ENCODE assay signal across 14 mouse cellular contexts in genomic region chr9:66080804-66081459, GRCm38 (mm10).
"Had no signal": no experiment of that assay in that cellular context is flagged by ENCODE, and none has a peak within 500 bp of the region (broad histone marks: within the 10 kb centered on the region; RNA-seq: fewer than 3 reads in every experiment).

No protein-coding gene starts in this region.

- H3K36me3 ChIP-seq: liver, embryonic 13.5 days had no signal

- H3K9ac ChIP-seq: limb, embryonic 12.5 days; liver, embryonic 13.5 days; liver, postnatal 0 days had no signal

- H3K27ac ChIP-seq: hindbrain, postnatal 0 days; limb, embryonic 12.5 days; liver, embryonic 13.5 days; midbrain, embryonic 10.5 days had no signal

- H3K4me3 ChIP-seq: limb, embryonic 12.5 days; liver, embryonic 13.5 days; midbrain, embryonic 10.5 days had no signal

- ATAC-seq: hindbrain, postnatal 0 days; liver, postnatal 0 days; midbrain, embryonic 16.5 days had no signal

- H3K27me3 ChIP-seq: limb, embryonic 12.5 days had no signal

- H3K9me3 ChIP-seq: limb, embryonic 12.5 days; liver, embryonic 13.5 days; midbrain, embryonic 10.5 days had no signal

- H3K4me2 ChIP-seq: limb, embryonic 12.5 days; liver, embryonic 13.5 days had no signal

- DNase-seq: kidney, adult 8-10 months; kidney, postnatal 36 days; layer of hippocampus, adult 9-11 months; layer of hippocampus, postnatal 36 days; liver; liver, embryonic 13.5 days; liver, postnatal 0 days; right cerebral cortex, adult 18-20 months; right cerebral cortex, postnatal 25 days; thymus, postnatal 4 days had no signal
